Mouse (Mus musculus) ZHBTc4 (cell line): ENCODE measurements around the gene Lum.

Experiments
- DNase-seq: peaks from one replicate; pipeline ENCODE4 v3.0.0-alpha.2; 2011; ENCODE audit warnings: low read depth, low spot score

Gene Lum

DNA sequence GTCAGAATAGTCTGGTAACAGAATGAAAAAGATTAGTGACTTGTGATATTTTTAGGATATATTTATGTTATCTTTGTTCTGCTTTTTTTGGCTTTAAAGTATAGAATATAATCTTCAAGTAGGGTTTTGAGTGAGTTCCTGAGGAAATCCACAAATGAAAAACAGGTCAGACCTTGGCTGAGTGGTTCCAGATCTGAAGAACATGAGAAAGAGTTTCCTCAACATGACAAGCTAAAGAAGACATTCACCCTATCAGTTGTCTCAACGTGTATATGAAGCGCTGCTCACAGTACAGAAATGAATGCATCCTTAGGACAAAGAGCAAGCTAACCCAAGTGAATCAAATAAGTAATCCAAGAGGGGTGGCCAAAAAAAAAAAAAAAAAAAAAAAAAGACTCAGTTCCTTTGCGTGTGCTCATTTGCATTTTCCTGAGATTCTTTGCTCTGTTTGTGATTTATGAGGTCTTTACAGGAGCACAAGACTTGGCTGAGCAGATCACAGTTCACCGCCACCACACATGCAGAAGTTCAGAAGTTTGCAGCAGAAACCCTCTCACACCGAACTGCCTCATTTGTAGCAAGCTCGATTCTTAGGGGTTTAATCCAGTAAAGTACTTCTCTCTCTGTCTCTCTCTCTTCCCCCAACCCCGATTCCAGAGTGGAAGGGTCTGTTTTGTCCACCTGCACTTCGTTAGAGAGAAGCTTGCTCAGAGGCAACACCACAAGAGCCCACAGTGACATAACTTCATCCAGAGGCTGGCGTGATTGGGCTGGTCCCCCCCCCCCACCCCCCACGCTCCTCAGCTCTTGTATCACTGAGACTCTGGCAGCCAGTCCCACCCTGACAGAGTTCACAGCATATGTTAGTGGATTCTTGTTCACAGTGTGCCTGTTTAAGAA is at the start of gene Lum:
TSS of gene Lum (plus strand) at position 172 of the 900 bp plus-strand sequence.
- DNase-seq, result no peak

GRCm38 (mm10) chr10:97523366-97523765 is 41.6 kb upstream of the Lum start:
- DNase-seq, result no peak

GRCm38 (mm10) chr10:97535697-97536096 is 29.2 kb upstream of the Lum start:
- DNase-seq, result no peak

GRCm38 (mm10) chr10:97536921-97537320 is 28.0 kb upstream of the Lum start:
- no peak for DNase-seq

- DNase-seq, result no peak
These were observed 26.7 kb upstream of the Lum start for GRCm38 (mm10) chr10:97538202-97538601.

DNA sequence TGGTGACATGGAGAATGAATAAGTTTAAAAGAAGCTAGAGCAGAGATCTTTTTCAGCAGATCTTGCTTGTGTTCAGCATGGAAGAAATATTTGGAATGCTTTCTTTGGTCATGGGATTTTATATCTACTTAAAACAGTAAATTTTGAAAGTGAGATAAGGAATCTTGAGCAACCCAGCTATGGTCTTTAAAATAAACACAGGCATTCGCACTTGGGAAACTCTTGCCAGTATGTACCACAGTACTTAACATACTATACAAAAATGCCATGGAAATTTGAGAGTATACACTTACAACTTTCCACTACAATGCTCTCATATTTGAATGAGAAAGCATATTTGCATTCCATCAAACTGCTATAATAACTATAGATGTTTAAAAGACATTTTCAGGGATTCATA is 17.2 kb upstream of the Lum start:
- no peak for DNase-seq

DNA sequence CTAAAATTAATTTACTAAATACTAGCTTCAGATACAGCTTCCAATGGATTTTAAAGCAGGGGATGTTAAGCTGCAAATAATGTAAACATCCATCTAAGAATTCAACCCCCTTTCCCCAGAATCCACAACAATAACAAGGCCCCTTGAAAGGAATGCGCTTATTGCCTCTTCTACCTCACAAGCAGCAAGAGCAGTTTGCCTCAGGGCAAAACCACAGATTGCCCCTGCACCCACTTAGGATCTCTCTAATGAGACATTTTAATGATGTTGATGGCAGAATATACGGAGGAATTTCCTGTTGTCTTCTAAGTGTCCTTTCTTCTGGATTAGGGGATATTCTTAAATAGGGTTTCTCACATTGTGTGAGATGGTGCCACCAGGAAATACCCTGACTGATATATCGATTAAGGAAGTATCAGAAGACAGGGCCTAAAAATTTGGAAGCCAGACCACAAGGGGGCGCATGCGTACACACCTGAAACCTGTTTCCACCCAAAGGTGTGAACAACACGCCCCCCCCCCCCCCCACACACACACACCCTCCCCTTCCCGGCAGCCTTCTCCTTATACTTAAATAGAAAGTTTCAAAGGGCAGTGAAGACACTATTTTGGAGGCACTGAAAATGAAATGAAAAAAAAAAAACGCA is 2.7 kb downstream of the Lum start:
- peak; percentile 9 for DNase-seq

DNA sequence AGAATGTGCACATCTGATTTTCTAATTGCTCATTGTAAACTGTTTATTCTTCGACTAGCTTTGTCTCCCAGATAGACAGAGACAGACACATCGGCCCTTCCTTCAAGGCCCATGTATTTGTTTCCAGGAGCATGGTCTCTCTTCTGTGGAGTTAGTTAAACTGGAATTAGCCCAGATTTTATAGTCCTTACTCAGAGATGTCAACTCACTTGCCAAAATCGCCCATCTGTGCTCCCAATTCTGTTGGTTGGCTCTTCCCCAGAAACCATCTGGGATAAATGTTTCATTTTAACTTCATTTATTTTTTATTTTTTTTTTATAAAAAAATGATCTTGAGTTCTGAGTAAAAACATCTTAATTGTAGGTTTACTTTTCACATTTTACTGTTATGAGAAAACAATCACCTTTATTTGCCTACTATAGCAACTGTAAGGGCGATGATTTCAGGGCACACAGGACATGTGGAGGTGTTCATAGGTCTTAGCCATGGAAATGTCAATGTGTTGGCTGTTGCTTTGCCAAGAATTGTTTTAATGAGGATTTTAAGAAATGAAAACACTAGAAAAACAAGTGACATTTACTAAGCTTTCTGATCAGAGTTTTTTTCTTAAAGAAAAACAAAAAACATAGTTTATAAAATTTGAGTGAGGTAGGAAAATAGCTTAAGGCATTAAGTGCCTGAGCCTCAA is 17.8 kb downstream of the Lum start:
- DNase-seq, result no peak

- no peak for DNase-seq
These were observed 19.2 kb downstream of the Lum start for GRCm38 (mm10) chr10:97584176-97584575.

DNA sequence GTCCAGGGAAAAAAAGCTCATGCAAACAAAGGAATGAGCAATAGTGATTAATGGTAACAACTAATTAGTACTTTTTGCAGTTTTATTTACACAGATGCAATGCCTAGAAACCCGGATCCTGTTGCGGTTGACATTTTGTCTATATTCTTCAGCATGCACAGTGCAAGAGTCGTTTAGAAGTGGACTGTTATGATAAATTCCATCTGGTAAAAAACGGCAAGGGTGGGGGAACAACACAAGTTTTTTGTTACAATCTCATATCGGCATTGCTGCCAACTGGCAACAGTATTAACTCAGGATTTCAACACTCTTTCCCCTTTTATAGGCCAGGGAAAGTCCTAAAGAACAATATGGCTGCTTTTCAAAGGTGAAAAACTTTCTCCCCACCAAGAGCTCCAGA is 22.2 kb downstream of the Lum start:
- DNase-seq, result no peak

- DNase-seq, result no peak
These were observed 24.6 kb downstream of the Lum start for GRCm38 (mm10) chr10:97589574-97589973.

GRCm38 (mm10) chr10:97591036-97591435 is 26.1 kb downstream of the Lum start:
- DNase-seq, result no peak

- no peak for DNase-seq
These were observed 26.8 kb downstream of the Lum start for GRCm38 (mm10) chr10:97591685-97592084.

- DNase-seq, result no peak
These were observed 30.8 kb downstream of the Lum start for GRCm38 (mm10) chr10:97595680-97596079.

DNA sequence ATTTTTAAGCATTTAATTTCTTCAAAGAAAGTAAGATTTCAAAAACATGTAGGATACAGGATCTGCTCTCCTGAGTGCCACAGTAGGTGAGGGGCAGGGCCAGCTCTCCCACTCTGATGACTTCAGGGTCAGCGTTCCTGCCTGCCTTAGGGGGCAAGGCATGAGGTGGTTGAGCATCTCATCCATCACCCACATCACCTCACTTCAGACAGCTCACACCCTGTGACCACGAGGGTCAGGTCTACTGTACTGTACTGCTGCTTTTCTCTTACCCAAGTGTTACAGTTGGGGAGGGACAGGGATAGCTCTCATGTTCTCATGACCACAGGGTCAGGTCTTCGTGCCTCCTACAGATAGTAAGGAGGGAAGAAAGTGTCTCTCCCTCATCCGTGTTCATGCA is 36.8 kb downstream of the Lum start:
- no peak for DNase-seq

DNA sequence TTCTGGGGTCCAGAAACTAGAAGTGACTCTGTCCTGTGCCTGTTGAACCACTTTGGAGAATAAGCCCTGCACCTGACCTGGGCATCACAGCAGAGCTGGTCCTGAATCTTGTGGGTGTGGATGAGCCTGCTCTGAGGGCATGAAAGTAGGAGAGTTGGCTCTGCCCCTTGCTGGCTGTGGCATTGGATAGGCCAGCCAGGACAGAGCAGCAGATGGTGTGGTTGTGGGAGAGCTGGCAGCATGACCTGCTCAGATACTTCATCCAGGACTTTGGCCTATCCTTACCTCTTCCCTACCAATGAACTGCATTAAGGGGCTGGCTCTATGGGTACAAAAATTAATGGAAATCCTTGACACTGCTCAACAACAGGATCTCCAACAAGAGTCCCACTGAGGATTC is 38.3 kb downstream of the Lum start:
- no peak for DNase-seq

- DNase-seq, result no peak
These were observed 41.7 kb downstream of the Lum start, which contains the start of gene Kera for GRCm38 (mm10) chr10:97606579-97606978. TSS of gene Kera (plus strand) at chr10:97606879.
